Mouse (Mus musculus) gastrocnemius, adult 2 months (tissue): Measurements from ENCODE around the gene Tbx3. TPM values are rescaled to one million over a fixed set of nuclear protein-coding genes. Genes with fewer than 3 reads are reported as not detected.

ENCODE experiments used
- DNase-seq: peaks from one replicate; pipeline ENCODE4 v3.0.0; 2022
- H3K27ac ChIP-seq: fragments of 200-600 bp; 2 replicates; pipeline ENCODE4 v1.8.1; 2022; ENCODE audit warnings: mild to moderate bottlenecking
- H3K4me3 ChIP-seq: fragments of 200-600 bp; 2 replicates; pipeline ENCODE4 v1.8.1; 2022; ENCODE audit warnings: mild to moderate bottlenecking, moderate library complexity
- CTCF ChIP-seq: fragments of 200-600 bp; IDR thresholded peaks from 2 replicates; pipeline ENCODE4 v1.8.1; 2022; ENCODE audit warnings: antibody characterized with exemption, mild to moderate bottlenecking, moderate library complexity
- intact Hi-C: fragments of 180-260 bp; cut with DNase I; formaldehyde crosslinking; loops from one replicate; pipeline ENCODE4 v1.15.1; 2025
- total RNA-seq, 2 experiments: library from RNA; stranded (reverse); gene quantifications; 2 replicates each; pipeline ENCODE4 v1.2.3; 2021

Gene Tbx3
- total RNA-seq, 2 experiments from 2014 or later, result 3.9 to 7.7 TPM

DNA sequence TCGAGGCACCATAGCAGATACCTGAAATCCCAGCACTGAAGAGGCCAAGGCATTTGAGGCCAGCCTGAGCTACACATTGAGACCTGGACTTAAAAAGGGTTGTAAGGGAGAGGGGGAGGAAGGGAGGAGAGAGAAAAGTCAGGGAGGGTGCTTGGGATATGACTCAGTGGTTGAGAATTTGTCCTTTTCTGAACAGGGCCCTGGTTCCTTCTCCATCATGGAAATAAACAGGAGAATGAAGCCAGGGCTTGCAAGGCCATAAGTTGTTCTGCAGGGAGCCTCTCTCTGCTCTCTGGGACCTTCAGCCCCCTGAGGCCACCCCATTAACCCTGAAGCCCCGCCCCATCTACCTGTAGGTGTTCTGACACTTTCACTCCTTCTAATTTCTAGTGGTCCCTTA, 23.5 kb upstream of the Tbx3 start:
- no peak for DNase-seq
- H3K27ac ChIP-seq, result no peak overlapping the region
- no peak for TF ChIP-seq CTCF
- no peak overlapping the region for H3K4me3 ChIP-seq
- intact Hi-C loops, result no loop called here

- H3K27ac ChIP-seq, result no peak overlapping the region
- H3K4me3 ChIP-seq, result no peak overlapping the region
- intact Hi-C loops, result no loop called here
- DNase-seq, result no peak
- TF ChIP-seq CTCF, result no peak
These were observed 19.1 kb upstream of the Tbx3 start for GRCm38 (mm10) chr5:119651135-119651965.

GRCm38 (mm10) chr5:119656354-119656753, 14.1 kb upstream of the Tbx3 start:
- H3K4me3 ChIP-seq, result no peak overlapping the region
- TF ChIP-seq CTCF, result no peak
- intact Hi-C loops, result no loop called here

DNA sequence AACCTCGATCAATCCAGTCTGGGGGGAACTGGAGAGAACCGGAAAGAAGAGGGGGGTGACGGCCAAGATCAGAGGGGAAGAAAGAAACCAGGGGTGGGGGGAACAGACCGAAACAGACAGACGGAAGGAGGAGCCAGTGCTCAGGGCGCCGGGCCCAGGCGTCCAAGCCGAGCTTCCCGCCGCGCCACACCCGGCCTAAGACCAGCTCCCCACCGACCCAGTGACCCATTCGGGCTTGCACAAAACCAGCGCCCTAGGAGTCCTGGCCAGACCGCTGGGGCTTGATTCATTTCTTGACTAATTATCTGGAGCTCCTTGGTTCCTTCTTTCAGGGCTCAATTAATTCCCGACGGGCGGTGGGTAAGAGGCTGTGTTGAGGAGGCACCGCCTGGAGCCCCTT, 13.6 kb upstream of the Tbx3 start:
- intact Hi-C loops, result no loop called here
- no peak for TF ChIP-seq CTCF
- DNase-seq, result no peak
- Histone ChIP-seq H3K4me3 (no peak overlapping the region), H3K27ac (no peak overlapping the region)

More at GRCm38 (mm10) chr5:119656354-119656753, 14.1 kb upstream of the Tbx3 start:
- DNase-seq, result no peak
- H3K27ac ChIP-seq, result no peak overlapping the region

DNA sequence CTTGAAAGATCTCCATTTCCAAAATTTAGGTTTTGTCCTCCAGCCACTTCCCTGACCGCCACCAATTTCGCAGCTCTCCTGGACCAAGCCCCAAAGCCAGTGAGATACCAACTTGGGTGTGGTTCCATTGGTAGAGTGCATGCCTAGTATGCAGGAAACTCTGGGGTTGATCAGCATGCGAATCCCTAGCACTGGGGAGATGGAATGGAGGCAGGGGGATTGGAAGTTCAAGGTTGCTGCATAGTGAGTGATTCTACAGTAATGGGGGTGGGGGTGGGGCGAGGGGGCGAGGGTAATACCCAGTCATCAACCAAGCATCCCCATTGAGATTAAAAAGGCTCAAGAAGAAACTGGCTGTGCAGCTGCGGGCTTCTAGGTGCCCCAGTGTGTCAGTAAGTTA, 13.1 kb upstream of the Tbx3 start:
- DNase-seq, result no peak
- no peak for TF ChIP-seq CTCF
- Histone ChIP-seq H3K4me3 (no peak overlapping the region), H3K27ac (no peak overlapping the region)
- intact Hi-C loops, result no loop called here

GRCm38 (mm10) chr5:119657804-119658203, 12.7 kb upstream of the Tbx3 start:
- TF ChIP-seq CTCF, result no peak
- Histone ChIP-seq H3K27ac (no peak overlapping the region), H3K4me3 (no peak overlapping the region)
- DNase-seq, result no peak
- intact Hi-C loops, result no loop called here

DNA sequence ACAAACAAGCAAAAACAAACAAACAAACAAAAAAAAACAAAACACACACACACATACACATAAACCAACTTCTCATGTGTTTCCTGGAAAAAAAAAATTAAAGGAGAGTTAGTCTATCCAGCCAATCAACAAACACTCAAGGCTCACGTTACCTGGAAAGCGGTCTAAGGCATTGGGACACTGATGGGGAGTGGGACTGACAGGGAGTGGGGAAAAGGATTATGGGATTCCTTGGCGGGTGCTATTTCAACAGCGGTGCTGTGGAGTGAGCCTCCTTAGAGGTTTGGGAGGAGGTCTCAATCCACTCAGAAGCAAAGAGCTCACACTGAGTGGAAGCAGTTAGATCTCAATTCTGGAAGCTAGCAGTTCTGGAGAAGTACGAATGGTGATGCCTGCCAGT, 12.1 kb upstream of the Tbx3 start:
- no peak for TF ChIP-seq CTCF
- intact Hi-C loops, result no loop called here
- no peak for DNase-seq
- no peak overlapping the region for H3K4me3 ChIP-seq
- no peak overlapping the region for H3K27ac ChIP-seq

DNA sequence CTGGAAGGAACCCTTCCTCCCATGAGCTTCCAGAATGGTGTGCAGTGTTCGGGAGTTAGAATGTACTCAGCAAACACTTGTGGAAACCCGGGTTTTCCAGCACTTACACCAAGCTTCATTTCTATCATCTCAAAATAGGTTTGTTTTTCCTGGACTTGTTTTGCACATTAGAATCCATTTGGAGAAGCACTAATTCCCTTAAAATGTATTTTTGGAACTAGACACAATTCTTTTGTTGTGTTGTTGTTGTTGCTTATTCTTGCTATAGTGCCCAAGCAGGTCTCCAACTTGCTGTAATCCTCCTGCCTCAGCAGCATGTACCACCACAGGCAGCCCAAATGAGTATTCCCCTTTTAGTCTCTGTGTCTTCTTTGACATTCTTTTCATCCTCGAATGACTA, 11.4 kb upstream of the Tbx3 start:
- no peak for TF ChIP-seq CTCF
- no peak for DNase-seq
- no peak overlapping the region for H3K4me3 ChIP-seq
- H3K27ac ChIP-seq, result no peak overlapping the region
- intact Hi-C loops, result no loop called here

- H3K27ac ChIP-seq, result no peak overlapping the region
These were observed 9.7 kb upstream of the Tbx3 start for GRCm38 (mm10) chr5:119660526-119661410.

DNA sequence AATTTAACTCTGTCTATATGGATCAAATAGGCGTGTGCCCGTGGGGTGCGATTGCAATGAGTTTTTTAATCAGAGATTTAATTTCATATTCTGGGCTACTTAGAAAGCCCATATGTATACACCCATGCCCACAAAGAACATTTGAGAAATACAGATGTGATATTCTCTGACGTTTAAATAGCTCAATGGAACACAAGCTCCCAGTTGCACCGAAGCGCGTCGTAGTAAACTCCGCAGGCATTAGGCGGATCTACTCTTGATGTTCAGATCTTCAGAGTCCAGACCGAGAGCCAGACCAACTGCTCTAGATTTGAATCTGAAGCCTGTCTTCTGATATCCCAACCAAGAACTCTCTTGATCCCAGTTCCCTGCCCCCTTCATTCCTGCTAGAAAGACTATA, 9.0 kb upstream of the Tbx3 start:
- TF ChIP-seq CTCF, result no peak
- DNase-seq, result no peak
- intact Hi-C loops, result no loop called here
- no peak overlapping the region for H3K27ac ChIP-seq
- no peak overlapping the region for H3K4me3 ChIP-seq

More at GRCm38 (mm10) chr5:119660526-119661410, 9.7 kb upstream of the Tbx3 start:
- no peak for DNase-seq
- intact Hi-C loops, result no loop called here
- no peak overlapping the region for H3K4me3 ChIP-seq
- TF ChIP-seq CTCF, result no peak

- Histone ChIP-seq H3K27ac (no peak overlapping the region), H3K4me3 (no peak overlapping the region)
- intact Hi-C loops, result no loop called here
- no peak for DNase-seq
- no peak for TF ChIP-seq CTCF
These were observed 8.1 kb upstream of the Tbx3 start for GRCm38 (mm10) chr5:119662326-119662725.

DNA sequence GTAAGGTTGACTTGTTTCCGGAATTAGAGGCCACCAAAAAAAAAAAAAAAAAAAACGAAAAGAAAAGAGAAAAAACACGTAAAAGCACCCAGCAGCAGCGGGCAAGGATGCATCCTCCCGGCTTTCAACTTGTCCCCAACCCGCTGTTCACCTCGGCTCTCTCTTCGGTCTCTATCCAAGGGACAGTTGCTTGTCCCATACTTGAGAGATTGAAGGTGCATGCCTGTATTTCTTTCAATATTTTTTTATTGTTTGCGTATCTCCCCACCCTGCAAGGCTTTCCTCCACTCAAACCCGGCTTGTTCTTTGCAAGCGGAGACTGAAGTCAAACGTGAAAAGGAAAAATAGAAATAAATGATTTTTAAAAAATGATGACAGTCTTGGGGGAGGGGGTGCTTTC, 7.7 kb upstream of the Tbx3 start:
- TF ChIP-seq CTCF, result no peak
- Histone ChIP-seq H3K27ac (no peak overlapping the region), H3K4me3 (no peak overlapping the region)
- no peak for DNase-seq
- intact Hi-C loops, result no loop called here

DNA sequence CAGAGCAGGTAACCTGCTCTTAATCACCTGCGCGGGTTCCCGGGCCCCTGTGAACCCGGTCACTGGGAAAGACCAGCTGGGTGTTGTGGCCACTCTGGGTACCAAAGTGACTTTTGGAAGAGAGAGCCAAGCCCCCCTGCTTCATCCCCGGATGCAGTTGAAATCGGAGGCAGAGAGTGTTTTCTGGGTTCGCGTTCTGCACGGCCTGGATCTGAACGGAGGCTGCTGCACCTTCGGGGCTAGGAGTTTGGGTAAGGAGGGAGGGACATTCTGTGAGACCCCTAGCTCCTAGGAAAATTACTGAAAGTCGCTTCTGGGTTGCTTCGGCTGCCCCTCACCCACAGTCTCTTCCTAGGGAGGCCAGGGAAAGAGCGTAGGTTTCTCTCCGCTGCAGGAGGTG, 7.2 kb upstream of the Tbx3 start:
- Histone ChIP-seq H3K27ac (no peak overlapping the region), H3K4me3 (no peak overlapping the region)
- no peak for DNase-seq
- TF ChIP-seq CTCF, result no peak
- intact Hi-C loops, result no loop called here
